Mouse (Mus musculus) frontal cortex, postnatal 36 days (tissue): ENCODE measurements around the gene Cacnb3.

Source experiments
- DNase-seq, 2 experiments: peaks; one replicate each; pipeline ENCODE4 v3.0.0; 2022; ENCODE audit warnings: low spot score in 2 of 2

Gene Cacnb3

DNA sequence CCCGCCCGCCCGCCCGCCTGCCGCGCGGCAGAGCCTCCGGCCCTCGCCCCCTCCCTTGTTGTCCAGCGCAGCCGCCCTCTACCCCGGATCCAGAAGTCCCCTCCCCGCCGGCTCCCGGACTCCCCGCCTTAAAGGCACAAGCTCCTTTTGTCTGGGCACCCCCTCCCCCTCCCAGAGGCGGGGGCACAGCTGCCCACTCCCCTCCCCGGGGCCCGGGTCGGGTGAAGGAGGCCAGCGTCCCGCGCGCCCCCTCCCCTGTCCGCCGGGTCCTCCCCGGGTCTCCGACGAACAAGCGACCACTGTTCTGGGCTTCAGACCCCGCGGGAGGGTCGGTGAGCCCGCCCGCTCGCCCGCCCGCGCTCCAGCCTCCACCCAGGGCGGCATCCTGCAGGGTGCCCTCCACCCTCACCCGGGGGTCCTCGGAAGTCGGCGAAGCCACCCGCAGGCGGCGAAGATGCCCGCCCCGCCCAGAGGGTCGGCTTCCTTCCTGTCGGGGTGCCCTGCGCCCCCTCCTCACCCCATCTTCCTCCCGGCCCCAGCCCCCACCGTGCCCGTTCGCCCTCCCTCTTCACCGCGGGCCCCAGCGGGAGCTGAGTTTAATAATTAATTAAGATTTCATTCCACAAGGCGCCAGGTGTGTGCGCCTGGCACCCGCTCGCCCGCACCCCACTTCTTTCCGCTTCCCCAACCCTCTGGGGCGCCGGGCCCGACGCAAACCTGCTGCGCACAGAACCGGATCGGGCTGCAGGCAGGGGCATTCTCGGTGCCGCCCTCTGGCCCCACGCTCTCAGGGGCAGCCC lies 21.1 kb upstream of the Cacnb3 start, which contains the start of gene Adcy6:
TSS of gene Adcy6 (minus strand) at position 746 of the 800 bp plus-strand sequence.
- DNase-seq = peak; percentile 74 to 77

DNA sequence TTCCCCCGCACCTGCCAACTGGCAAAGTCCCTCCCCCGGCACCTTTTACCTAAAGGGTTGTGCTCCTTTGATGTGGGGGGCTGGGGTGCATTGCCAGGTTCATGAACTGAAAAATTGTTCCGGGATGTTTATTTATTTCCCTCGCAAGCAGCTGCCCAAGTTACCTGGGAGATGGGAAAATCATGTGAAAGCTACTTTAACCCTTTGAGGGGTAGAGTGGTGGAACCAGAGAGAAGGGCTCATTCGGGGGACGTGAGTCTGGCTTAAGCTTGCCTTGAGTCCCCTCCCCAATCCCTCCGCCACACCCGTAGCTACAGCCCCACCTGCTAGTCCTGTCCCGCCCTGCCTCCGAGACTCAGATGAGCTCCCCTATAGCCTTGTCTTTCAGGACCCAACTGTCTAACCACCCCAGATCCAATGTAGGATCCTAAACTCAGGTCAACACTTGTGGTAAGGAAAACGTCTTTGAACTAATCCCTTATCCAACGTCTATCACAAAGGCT lies 20.5 kb upstream of the Cacnb3 start:
- DNase-seq = no peak

DNA sequence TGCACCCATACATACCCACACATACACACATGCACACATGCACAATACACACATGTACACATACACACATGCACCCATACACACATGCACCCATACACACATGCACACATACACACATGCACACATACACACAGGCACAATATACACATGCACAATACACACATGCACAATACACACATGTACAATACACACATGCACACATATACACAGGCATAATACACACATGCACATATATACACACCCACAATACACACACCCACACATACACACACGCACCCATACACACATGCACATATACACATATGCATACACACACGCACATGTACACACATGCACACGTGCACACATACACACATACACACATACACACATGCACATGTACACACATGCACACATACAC lies 18.4 kb upstream of the Cacnb3 start:
- no peak for DNase-seq

GRCm38 (mm10) chr15:98614551-98614950 lies 16.1 kb upstream of the Cacnb3 start:
- no peak for DNase-seq

DNA sequence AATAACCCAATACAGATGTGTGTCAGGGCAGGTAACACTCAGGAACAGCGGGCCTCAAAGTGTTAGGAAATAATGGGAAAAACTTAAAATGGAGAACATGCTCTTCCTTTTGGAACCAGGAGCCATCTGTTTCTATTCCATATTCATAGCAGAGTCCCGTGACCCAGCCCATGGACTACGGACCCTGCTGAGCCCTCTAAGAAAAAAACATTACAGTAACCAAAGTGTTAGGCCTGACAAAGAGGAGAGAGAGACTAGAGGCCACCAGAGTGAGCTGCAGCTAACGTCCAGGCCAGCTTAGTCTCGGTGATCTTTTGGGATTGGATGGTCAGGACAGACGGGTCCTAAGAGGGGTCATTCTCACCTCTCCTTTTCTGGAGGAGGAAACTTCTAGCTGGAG lies 15.7 kb upstream of the Cacnb3 start:
- no peak for DNase-seq

DNA sequence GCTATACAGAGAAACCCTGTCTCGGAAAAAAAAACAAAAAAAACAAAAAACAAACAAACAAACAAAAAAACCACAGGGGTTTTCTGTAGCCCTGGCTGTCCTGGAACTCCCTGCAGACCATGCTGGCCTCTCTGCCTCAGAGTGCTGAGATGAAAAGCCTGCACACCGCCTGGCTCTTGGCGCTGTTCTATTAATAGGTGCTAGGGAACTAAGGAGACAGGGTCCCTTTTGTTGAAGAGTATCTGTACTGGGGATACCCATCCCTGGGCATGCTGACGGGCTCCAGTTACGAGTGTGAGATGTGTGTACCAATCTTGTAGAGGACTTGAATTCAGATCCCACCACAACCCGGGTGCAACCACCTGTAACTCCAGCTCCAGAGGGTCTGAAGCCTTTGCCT lies 14.9 kb upstream of the Cacnb3 start:
- DNase-seq = no peak

- no peak for DNase-seq
These were observed 14.1 kb upstream of the Cacnb3 start for GRCm38 (mm10) chr15:98616362-98617175.

DNA sequence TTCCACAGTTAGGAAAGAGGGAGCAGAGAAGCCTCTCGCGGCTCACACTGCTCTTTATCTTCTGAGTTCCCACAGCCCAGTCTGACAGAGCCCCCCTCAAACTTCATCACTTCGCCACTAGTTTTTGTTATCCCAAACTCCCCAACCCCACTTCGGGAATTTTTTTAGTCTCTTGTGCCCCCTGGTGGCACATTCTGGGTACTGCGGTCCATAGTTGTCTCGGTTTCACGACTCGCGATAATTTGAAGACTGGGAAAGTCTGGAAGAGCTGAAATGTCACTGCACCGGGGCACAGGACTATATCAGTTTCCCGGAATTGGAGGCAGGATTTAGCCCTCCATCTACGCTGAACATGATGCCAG lies 13.5 kb upstream of the Cacnb3 start:
- peak; percentile 80 to 81 for DNase-seq

DNA sequence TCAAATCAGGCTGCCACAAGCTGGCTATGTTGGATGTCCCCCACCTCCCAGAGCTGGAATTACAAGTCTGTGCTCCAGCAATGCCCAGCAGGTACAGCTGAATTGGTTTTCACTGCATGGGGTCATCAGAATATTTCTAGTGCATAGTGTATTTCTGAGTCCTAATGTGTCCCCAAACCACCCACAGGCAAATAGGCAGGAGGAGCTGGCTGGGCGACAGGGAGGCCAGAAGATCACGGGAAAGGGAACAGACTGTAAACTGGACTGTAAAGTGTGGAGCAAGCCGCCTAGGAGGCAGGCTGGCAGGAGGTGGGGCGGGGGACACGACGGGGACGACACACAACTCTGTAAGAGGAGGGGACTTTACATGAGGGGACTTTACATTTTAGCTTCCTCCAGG lies 8.4 kb upstream of the Cacnb3 start:
- no peak for DNase-seq

GRCm38 (mm10) chr15:98622721-98623120 lies 7.9 kb upstream of the Cacnb3 start:
- no peak for DNase-seq

DNA sequence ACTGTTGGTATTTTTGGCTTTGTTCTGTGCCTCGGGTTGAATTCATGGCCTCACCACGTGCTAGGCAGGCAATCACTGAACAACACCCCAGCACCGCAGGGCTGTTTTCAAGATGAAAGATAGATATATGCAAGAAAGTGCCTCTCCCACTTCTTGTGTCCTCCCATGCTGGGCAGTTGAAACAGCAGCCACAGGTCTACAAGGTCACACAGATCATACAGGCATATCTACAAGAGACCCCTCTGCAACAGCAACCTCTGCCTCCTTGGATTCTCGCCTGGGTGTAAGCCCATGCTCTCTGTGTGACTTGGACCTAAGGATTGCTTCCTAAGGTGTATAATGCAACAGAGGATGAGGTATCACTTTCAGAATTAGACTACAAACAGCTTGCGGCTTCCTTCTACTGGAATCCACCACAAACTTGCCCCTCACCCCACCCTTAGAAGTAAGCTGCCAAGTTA lies 7.2 kb upstream of the Cacnb3 start:
- DNase-seq = no peak

DNA sequence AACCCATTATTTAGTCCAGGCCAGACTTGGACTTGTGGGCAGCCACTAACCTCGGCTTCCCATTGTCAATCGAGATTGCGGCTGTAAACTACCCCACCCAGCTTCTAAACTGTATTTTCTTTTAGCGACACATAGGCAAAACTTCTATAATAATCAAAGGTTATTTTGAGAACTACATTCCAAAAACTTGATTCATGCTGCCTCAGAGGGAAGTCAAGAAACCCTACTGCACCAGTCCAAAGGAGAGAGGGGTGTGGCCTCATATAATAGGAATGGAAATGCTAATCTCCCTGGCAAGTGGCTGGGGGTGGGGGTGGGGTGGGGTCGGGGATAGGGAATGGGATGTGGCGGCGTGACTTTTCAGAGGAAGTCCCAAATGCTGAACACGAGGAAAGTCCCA lies 4.6 kb upstream of the Cacnb3 start:
- DNase-seq = no peak

- no peak for DNase-seq
These were observed 4.0 kb upstream of the Cacnb3 start for GRCm38 (mm10) chr15:98626487-98627212.

- DNase-seq = no peak
These were observed 1.9 kb upstream of the Cacnb3 start for GRCm38 (mm10) chr15:98628589-98629254.

DNA sequence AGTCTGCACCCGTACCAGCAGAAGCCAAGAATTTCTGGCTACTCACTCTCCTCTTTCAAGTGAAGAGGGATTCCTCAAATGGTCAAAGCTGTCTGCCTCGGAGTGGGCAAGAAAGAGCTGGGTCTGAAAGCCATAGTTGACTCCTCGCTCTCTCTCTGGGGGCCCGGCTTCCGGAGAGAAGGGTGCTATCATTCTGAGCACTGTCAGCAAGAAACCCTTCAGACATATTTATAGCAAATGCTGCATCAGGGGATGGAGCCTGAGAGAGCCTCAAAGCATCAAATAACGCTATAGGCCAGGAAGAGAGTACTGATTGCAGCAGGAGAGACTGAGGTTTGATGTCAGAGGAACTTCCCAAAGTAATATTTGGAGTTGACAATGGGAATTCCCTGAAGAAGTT lies 1.2 kb upstream of the Cacnb3 start:
- DNase-seq = no peak

- DNase-seq = peak in 1 of 2 experiments; percentile 40
These were observed 853 bp downstream of the Cacnb3 start for GRCm38 (mm10) chr15:98631493-98631892.

GRCm38 (mm10) chr15:98632107-98632744 lies 1.6 kb downstream of the Cacnb3 start:
- peak in 1 of 2 experiments; percentile 59 for DNase-seq

- no peak for DNase-seq
These were observed 2.3 kb downstream of the Cacnb3 start for GRCm38 (mm10) chr15:98632921-98633320.

DNA sequence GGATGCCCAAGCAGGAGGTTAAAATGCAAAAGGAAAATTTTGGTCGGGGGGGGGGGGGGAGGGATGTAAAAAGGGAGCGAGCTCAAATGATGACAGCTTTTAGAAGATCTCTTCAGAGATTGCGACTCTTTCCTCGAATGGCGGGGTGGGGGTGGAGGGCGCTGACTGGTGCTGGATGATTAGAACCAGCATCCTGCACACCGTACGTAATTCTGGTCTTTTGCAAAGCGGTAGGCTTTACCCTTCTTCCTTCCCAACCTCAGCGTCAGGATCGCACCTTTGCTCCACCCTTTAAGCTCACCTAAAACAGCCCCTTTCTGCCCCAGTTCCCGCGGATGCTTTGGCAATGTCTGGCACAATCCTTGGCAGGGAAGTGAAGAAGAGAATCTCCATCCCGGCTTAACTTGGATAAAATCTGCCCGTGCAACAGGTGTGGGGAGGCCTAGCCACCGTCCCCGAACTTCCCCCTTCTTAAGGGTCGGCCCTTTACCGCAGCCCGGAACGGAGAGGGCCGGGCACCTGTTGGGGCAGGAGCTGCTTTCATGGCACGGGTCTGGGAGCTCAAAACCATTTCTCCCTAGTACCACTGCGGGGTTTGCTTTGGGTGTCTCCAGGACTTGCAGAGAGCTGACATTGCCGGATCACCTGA lies 3.3 kb downstream of the Cacnb3 start:
- DNase-seq = peak; percentile 30 to 40

GRCm38 (mm10) chr15:98634541-98635081 lies 4.0 kb downstream of the Cacnb3 start:
- peak; percentile 76 to 86 for DNase-seq
